Comparison of ENCODE assay signal across 14 mouse cellular contexts in genomic region chr2:158717551-158718418, GRCm38 (mm10). TPM values are rescaled to one million over a fixed set of nuclear protein-coding genes. Genes with fewer than 3 reads are reported as not detected.
DNase-seq lines count a peak whose midpoint lies in the region; ATAC-seq lines count a peak whose summit lies in the region.
"Had no signal": no experiment of that assay in that cellular context is flagged by ENCODE, and none has a peak within 500 bp of the region (broad histone marks: within the 10 kb centered on the region; RNA-seq: fewer than 3 reads in every experiment).

No protein-coding gene starts in this region.

- peak; percentile 56 to 69 for DNase-seq in kidney, postnatal 36 days
- no peak for DNase-seq in kidney, postnatal 4 days
- peak; percentile 35 for DNase-seq in A20 (ENCODE audit: low read depth, low spot score)
- no peak for DNase-seq in frontal cortex, postnatal 25 days (ENCODE audit: low spot score in 2 of 2)
- no peak for DNase-seq in ovary, adult 18-20 months (ENCODE audit: low spot score)
- DNase-seq: cerebellum, adult 9-11 months; gastrocnemius, postnatal 14 days; lung, postnatal 10 days had no signal

- ATAC-seq in CD4-positive, CD25-positive, alpha-beta regulatory T cell, adult 4 months, result peak; percentile 18
- ATAC-seq in inflammation-experienced regulatory T-cells, adult 6 months, result peak; percentile 22
- no peak for ATAC-seq in megakaryocyte, adult 5-6 weeks (ENCODE audit: poor library complexity, severe bottlenecking)
- ATAC-seq: intestine, postnatal 0 days; midbrain, embryonic 16.5 days; Patski had no signal

RNA-seq across cellular contexts. Expression of gene Fam83d, which starts 50.1 kb away (rescaled TPM):
- polyA plus RNA-seq in CD4-positive, CD25-positive, alpha-beta regulatory T cell, adult 4 months (2017; shearing (Covaris generic)), result under 1 TPM; 0.32 to 0.53 TPM
- polyA plus RNA-seq in inflammation-experienced regulatory T-cells, adult 6 months (2017; shearing (Covaris generic)), result 1 to 10 TPM in 1 of 3 experiments, under 1 TPM in 2; 0.50 to 3.9 (median 0.59) TPM
- 9.5 and 10.3 TPM in 2 replicates for total RNA-seq in megakaryocyte, adult 5-6 weeks (2015)
- total RNA-seq in megakaryocyte, adult 5-6 weeks (2017), result 8.1 and 10.6 TPM in 2 replicates

RNA-seq across cellular contexts. Expression of gene Ppp1r16b, which starts 52.6 kb away (rescaled TPM):
- polyA plus RNA-seq in CD4-positive, CD25-positive, alpha-beta regulatory T cell, adult 4 months (2017; shearing (Covaris generic)), result 100 to 1,000 TPM; 121 to 150 TPM
- polyA plus RNA-seq in inflammation-experienced regulatory T-cells, adult 6 months (2017; shearing (Covaris generic)), result 100 to 1,000 TPM; 106 to 120 (median 115) TPM
- total RNA-seq in megakaryocyte, adult 5-6 weeks (2015), result 0.58 and 0.98 TPM in 2 replicates
- 0.70 and 1.3 TPM in 2 replicates for total RNA-seq in megakaryocyte, adult 5-6 weeks (2017)

Comparison
In these comparisons a context has a peak if more than half of its experiments do, and no peak if none do; other contexts are left out.
1. DNase-seq: peak in kidney, postnatal 36 days (2 of 2) and A20 (single experiment); none in kidney, postnatal 4 days (0 of 2), frontal cortex, postnatal 25 days (0 of 2) and ovary, adult 18-20 months (single experiment).